Mouse (Mus musculus) lung, adult 2 months (tissue): ENCODE data around the gene Ehmt2.

ENCODE experiments used
- CTCF ChIP-seq: fragments of 200-500 bp; IDR thresholded peaks from 2 replicates; pipeline ENCODE4 v1.5.1; 2011; ENCODE audit warnings: mild to moderate bottlenecking, low read length, control low read depth; ENCODE audit not compliant: insufficient read depth
- POLR2A ChIP-seq: fragments of 200-500 bp; IDR thresholded peaks from 2 replicates; pipeline ENCODE4 v1.6.1; 2011; ENCODE audit warnings: low read depth, mild to moderate bottlenecking, control low read depth, low read length, borderline replicate concordance; ENCODE audit errors: extremely low read depth

GRCm38 (mm10) chr17:34879336-34879879, 18.9 kb upstream of the Ehmt2 start, which contains the start of gene Zbtb12:
- no peak for TF ChIP-seq CTCF
- TF ChIP-seq POLR2A, result no peak
